Mouse (Mus musculus) midbrain, embryonic 11.5 days (tissue): Measurements from ENCODE around the gene Otof. TPM values are rescaled to one million over a fixed set of nuclear protein-coding genes. Genes with fewer than 3 reads are reported as not detected.

ENCODE experiments used
- ATAC-seq: fragments of 200-750 bp; cut with Nextera tagmentation; 2 replicates; pipeline ENCODE4 v1.8.0; 2017; ENCODE audit warnings: moderate TSS enrichment, moderate library complexity; ENCODE audit not compliant: low FRiP score
- DNase-seq: peaks from one replicate; pipeline ENCODE4 v3.0.0; 2015; ENCODE audit warnings: low spot score; ENCODE audit errors: missing footprints
- H3K27ac ChIP-seq: fragments of 300-500 bp; sonication (generic); 2 replicates; pipeline ENCODE4 v1.5.1; 2014; ENCODE audit warnings: low read depth, low read length
- H3K27me3 ChIP-seq: fragments of 300-500 bp; sonication (generic); 2 replicates; pipeline ENCODE4 v1.6.1; 2014; ENCODE audit warnings: mild to moderate bottlenecking, low read length, moderate library complexity, mixed read lengths; ENCODE audit not compliant: control insufficient read depth, insufficient read depth
- H3K36me3 ChIP-seq: fragments of 300-500 bp; sonication (generic); 2 replicates; pipeline ENCODE4 v1.6.1; 2014; ENCODE audit warnings: mild to moderate bottlenecking, low read length, moderate library complexity, mixed read lengths; ENCODE audit not compliant: control insufficient read depth, insufficient read depth
- H3K4me1 ChIP-seq: fragments of 300-500 bp; sonication (generic); 2 replicates; pipeline ENCODE4 v1.6.1; 2014; ENCODE audit warnings: low read length; ENCODE audit not compliant: control insufficient read depth, insufficient read depth
- H3K4me2 ChIP-seq: fragments of 300-500 bp; sonication (generic); 2 replicates; pipeline ENCODE4 v1.6.1; 2014; ENCODE audit warnings: mild to moderate bottlenecking, moderate library complexity
- H3K4me3 ChIP-seq: fragments of 300-500 bp; sonication (generic); 2 replicates; pipeline ENCODE4 v1.5.1; 2014; ENCODE audit warnings: low read depth, low read length
- H3K9ac ChIP-seq: fragments of 300-500 bp; sonication (generic); 2 replicates; pipeline ENCODE4 v1.6.1; 2014; ENCODE audit warnings: low read length
- H3K9me3 ChIP-seq: fragments of 300-500 bp; sonication (generic); 2 replicates; pipeline ENCODE4 v1.6.1; 2016; ENCODE audit warnings: low read length; ENCODE audit not compliant: control insufficient read depth
- WGBS: fragments of 180-500 bp; shearing (Covaris S2); extraction: QIAGEN DNeasy Blood & Tissue Kit; methylation state at CpG from one replicate; pipeline ENCODE4 v1.1.7; 2014; 5-methylcytosine and 5-hydroxymethylcytosine counted together
- polyA plus RNA-seq: library from polyadenylated mRNA; unstranded; fragments of >200 nt; fragmentation: Nextera tagmentation; extraction: Ambion mirVana; gene quantifications from 2 replicates; pipeline ENCODE4 v1.2.1, GENCODE M21; 2014

Gene Otof
- polyA plus RNA-seq, 1 experiment from 2014 or later = 0.59 TPM

DNA sequence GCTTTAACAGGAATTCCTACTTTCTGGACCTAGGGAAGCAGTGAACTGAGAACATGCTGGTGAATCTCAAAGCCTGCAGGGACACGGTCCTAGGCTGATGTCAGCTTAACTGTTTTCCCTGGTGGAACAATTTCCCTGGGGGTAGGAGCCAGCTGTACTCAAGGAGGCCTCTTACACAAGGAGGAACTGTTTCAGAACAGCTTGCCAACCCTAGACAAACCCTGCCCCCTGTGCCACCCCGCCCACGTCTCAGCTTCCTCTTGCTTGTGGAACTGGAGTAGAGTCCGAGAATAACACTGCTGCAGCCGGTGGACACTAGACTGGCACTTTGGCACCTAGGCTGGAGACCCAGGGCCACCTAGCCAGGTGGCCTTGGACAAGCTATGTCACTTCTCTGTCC lies 92.3 kb downstream of the Otof start:
- Histone ChIP-seq H3K4me3 (no peak overlapping the region), H3K36me3 (no peaks in the 10 kb centered on the region), H3K27ac (no peak overlapping the region), H3K27me3 (no peaks in the 10 kb centered on the region), H3K4me2 (no peak overlapping the region), H3K4me1 (no peaks in the 10 kb centered on the region), H3K9me3 (no peaks in the 10 kb centered on the region), H3K9ac (no peak overlapping the region)
- ATAC-seq (no peak), DNase-seq (peak; percentile 65)
- WGBS = 81% methylated on average over 5 of the region's 5 CpGs

DNA sequence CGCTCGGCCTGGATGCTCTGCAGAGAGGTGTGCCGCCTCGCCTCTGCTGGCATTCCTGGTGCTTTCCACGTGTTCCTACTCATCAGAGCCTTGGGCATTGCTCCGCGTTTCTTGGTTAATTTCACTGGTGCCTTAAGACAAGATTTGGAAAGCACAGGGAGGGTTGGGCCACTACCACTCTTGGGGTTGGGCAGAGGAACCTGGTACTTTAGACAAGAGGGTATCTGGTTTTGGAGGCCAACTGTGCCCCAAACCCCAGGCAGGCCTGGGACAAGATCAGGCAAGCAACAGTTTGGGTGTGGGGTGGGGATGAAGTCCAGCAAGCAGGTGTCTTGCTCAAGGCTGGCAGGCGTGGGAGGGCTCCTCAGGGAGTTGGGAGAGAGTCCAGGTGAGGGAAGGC lies 94.3 kb downstream of the Otof start:
- Histone ChIP-seq H3K4me2 (no peak overlapping the region), H3K9ac (no peak overlapping the region), H3K9me3 (no peaks in the 10 kb centered on the region), H3K36me3 (no peaks in the 10 kb centered on the region), H3K27me3 (no peaks in the 10 kb centered on the region), H3K4me1 (no peaks in the 10 kb centered on the region), H3K27ac (no peak overlapping the region), H3K4me3 (no peak overlapping the region)
- 80% methylated on average over 8 of the region's 8 CpGs for WGBS
- DNase-seq (peak; percentile 61), ATAC-seq (no peak)

DNA sequence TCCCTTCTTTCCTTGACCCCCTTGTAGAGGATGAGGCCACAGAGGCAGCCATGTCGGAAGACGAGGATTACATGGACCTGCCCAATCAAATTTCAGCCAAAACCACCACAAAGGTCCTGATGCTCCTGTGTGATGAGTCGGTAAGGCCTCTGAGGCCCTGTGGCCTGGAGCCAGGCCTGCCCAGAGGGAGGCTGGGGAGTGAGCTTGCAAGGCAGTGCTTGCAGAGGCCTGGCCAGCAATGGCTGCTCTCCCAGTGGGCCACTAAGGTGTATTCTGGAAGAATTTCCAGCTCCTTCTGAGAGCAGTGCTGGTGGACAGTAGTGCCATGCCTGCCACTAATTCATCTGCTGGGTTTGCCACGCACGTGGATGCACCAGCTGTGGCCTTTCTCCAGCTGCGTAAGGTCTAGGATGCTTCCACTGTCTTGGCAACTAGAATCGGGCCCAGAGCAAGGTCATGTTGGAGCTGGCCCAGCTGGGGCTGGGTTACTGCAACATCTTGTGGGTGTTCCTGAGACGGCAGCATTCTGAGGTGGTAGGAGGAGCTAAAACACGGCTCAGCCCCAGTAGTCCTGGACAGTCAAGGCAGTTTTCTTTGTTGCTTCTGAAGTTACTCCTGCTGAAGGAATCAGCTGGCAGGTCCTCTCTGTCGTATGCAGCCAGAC lies 103.2 kb downstream of the Otof start:
- no peaks in the 10 kb centered on the region for H3K9me3 ChIP-seq
- no peak overlapping the region for H3K27ac ChIP-seq
- WGBS = 91% methylated on average over 10 of the region's 10 CpGs
- H3K4me1 ChIP-seq = no peaks in the 10 kb centered on the region
- no peaks in the 10 kb centered on the region for H3K36me3 ChIP-seq
- no peak overlapping the region for H3K4me3 ChIP-seq
- ATAC-seq (no peak), DNase-seq (peak; percentile 21)
- H3K4me2 ChIP-seq = no peak overlapping the region
- H3K9ac ChIP-seq = no peak overlapping the region
- H3K27me3 ChIP-seq = no peaks in the 10 kb centered on the region

DNA sequence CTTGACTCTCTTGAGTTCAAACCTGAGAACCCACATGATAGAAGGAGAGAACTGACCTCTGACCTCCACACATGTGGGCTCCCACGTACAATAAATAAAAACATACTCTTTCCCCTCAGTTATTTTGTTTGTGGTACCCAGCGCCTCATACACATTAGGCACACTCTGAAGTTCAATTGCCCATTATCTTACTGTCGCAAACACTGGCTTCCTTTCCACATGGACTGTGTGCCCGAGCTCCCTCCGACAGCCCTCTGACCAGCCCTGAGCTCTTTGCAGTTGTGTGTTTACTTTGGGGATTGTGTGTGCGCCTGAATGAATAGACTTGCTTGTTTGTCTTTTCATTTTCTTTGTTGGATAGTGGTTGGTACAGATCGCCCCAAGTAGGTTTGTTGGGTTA lies 105.1 kb downstream of the Otof start:
- Histone ChIP-seq H3K27ac (no peak overlapping the region), H3K9ac (no peak overlapping the region), H3K4me2 (no peak overlapping the region), H3K36me3 (no peaks in the 10 kb centered on the region), H3K4me1 (no peaks in the 10 kb centered on the region), H3K27me3 (no peaks in the 10 kb centered on the region), H3K4me3 (no peak overlapping the region), H3K9me3 (no peaks in the 10 kb centered on the region)
- ATAC-seq (no peak), DNase-seq (peak; percentile 69)
- 78% methylated on average over 7 of the region's 7 CpGs for WGBS

DNA sequence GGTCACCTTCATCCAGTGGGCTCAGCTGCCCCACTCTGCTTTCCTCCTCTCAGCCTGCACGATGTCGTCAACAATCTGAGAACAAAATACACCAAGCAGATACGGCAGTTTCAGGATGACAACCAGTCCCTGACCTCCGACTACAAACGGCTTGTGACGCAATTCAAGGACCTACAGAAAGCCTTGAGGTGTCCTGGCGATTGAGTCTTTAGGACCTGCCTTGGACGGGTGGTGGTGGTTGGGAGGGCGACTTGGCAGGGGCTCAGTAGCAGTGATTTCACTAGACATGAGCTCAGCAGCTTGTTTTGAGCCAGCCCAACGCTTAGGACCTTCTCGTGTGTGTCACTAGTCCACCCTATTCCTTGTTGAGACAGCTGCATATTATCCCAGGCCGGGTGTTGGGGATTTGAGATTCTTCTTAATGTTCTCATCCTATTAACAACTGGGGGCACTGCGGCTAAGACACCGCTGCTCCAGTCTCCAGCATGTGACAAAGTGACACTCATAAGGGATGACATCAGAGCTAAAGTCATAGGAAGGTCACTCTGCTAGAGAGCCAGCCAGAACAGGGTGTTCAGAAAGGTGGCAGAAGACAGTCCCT lies 106.1 kb downstream of the Otof start:
- Histone ChIP-seq H3K9me3 (no peaks in the 10 kb centered on the region), H3K9ac (no peak overlapping the region), H3K4me2 (no peak overlapping the region), H3K4me3 (no peak overlapping the region), H3K27me3 (no peaks in the 10 kb centered on the region), H3K4me1 (no peaks in the 10 kb centered on the region), H3K36me3 (no peaks in the 10 kb centered on the region), H3K27ac (no peak overlapping the region)
- peak; percentile 47 for DNase-seq
- ATAC-seq = no peak
- 86% methylated on average over 14 of the region's 14 CpGs for WGBS

DNA sequence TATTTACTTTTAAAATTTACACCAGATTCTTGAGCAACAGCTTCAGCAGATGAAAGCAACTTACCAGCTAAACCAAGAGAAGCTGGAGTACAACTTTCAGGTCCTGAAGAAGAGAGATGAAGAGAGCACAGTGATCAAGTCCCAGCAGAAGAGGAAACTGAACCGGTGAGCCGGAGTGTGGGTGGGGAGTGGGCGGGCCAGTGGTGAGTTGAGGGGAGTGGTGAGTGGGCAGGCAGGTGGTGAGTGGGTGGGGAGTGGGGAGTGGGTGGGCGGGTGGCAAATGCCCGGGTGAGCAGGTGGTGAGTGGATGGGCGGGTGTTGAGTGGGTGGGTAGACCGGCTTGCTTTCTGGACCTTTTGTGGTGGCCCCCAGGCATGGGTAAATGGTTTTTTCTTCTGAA lies 106.6 kb downstream of the Otof start:
- H3K9me3 ChIP-seq = no peaks in the 10 kb centered on the region
- H3K4me1 ChIP-seq = no peaks in the 10 kb centered on the region
- H3K4me3 ChIP-seq = no peak overlapping the region
- no peaks in the 10 kb centered on the region for H3K36me3 ChIP-seq
- no peak for DNase-seq
- no peaks in the 10 kb centered on the region for H3K27me3 ChIP-seq
- H3K4me2 ChIP-seq = no peak overlapping the region
- no peak overlapping the region for H3K9ac ChIP-seq
- no peak for ATAC-seq
- H3K27ac ChIP-seq = no peak overlapping the region
- 91% methylated on average over 7 of the region's 7 CpGs for WGBS

DNA sequence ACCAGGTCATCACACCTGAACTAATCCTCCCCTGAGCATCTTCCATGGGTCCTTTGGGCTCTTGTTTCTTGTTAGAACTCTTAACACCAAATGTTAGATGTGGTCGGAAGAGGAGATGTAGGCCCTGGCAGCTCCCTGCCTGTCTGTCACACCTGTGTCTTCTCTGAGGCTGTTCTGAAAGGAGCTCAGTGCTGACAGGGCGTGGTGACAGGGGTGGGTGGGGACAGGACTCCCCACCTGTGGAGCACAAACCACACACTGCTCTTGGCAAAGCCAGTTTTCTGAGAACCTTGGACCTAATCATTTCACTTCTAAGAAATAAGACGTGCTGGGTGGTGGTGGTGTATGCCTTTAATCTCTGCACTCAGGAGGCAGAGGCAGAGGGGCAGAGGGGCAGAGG lies 108.1 kb downstream of the Otof start:
- Histone ChIP-seq H3K4me3 (no peak overlapping the region), H3K27ac (no peak overlapping the region), H3K36me3 (no peaks in the 10 kb centered on the region), H3K4me2 (no peak overlapping the region), H3K9ac (no peak overlapping the region), H3K27me3 (no peaks in the 10 kb centered on the region), H3K9me3 (no peaks in the 10 kb centered on the region), H3K4me1 (no peaks in the 10 kb centered on the region)
- no peak for ATAC-seq
- 70% methylated on average over 3 of the region's 3 CpGs for WGBS
- peak; percentile 10 for DNase-seq

DNA sequence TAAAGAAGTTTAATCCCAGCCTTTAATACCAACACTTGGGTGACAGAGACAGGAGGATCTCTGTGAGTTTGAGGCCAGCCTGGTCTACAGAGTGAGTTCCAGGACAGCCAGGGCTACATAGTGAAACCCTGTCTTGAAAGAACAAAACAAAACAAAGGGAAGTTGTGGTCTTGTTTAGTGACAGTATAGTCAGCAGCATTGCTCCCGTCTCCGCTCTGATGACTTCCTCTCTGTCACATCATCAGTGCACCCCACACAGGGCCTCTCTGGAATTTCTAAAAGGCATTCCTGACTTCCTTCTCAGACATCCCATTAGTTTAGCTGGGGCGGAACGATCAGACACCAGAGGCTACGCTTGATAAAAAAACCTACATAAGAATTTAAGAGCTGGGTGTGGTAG lies 117.8 kb downstream of the Otof start:
- Histone ChIP-seq H3K9ac (no peak overlapping the region), H3K9me3 (no peaks in the 10 kb centered on the region), H3K4me3 (no peak overlapping the region), H3K4me1 (0 out of 2 replicates have a peak, but pooled peaks cover 2% of the 10 kb centered on the region), H3K27ac (no peak overlapping the region), H3K36me3 (no peaks in the 10 kb centered on the region), H3K4me2 (no peak overlapping the region), H3K27me3 (peaks cover 3% of the 10 kb centered on the region; the same call in 1 of the 2 replicates)
- WGBS = 86% methylated on average over 5 of the region's 5 CpGs
- ATAC-seq (no peak), DNase-seq (no peak)

DNA sequence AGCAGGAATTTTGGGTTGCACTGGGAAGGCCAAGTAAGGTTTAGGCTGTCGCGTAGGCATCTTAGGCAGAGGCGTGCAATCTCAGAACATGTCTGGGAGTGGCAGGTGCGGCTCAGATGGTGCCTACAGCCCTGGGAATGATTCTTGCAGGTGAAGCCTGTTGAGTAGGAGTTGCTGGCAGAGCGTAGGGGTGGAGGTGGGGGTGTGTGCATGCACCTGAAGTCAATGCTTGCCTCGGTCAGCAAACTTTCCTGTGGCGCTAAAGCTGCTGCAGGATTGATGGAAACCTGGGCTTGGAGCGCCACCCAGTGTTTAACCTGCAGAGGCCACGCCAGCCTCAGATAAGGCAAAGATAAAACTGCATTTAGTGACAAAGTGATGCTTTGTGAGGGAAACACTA lies 118.6 kb downstream of the Otof start:
- Histone ChIP-seq H3K9me3 (no peaks in the 10 kb centered on the region), H3K36me3 (no peaks in the 10 kb centered on the region), H3K9ac (peak overlapping the region; percentile 14; the same call in 1 of the 2 replicates), H3K27ac (no peak overlapping the region), H3K4me1 (0 out of 2 replicates have a peak, but pooled peaks cover 2% of the 10 kb centered on the region), H3K4me3 (peak overlapping the region; percentile 18; the same call in 1 of the 2 replicates), H3K27me3 (peaks cover 3% of the 10 kb centered on the region; the same call in 1 of the 2 replicates), H3K4me2 (peak overlapping the region; percentile 37)
- 4% methylated on average over 9 of the region's 9 CpGs for WGBS
- ATAC-seq (peak; percentile 44; the same call in 1 of the 2 replicates), DNase-seq (peak; percentile 96)
